Mouse (Mus musculus) bone marrow macrophage, adult 2 months (primary cell): Measurements from ENCODE around the gene Hbq1a. TPM values are rescaled to one million over a fixed set of nuclear protein-coding genes. Genes with fewer than 3 reads are reported as not detected.
A peak's percentile ranks its signal among the peaks of the same experiment; 100 is the strongest.
"Not testable (repeated sequence)": the region's sequence is repeated elsewhere in the genome, so short reads cannot be mapped to it uniquely, and the experiment has no call there.

Experiments
- H3K27ac ChIP-seq: 2 replicates; pipeline ENCODE4 v1.5.1; 2012; ENCODE audit warnings: low read depth, low read length; ENCODE audit not compliant: insufficient read depth
- H3K4me1 ChIP-seq: 2 replicates; pipeline ENCODE4 v1.6.1; 2012; ENCODE audit warnings: low read length; ENCODE audit not compliant: control insufficient read depth, insufficient read depth
- H3K4me3 ChIP-seq: 2 replicates; pipeline ENCODE4 v1.5.1; 2012; ENCODE audit warnings: mild to moderate bottlenecking, low read length, moderate library complexity; ENCODE audit not compliant: insufficient read depth
- CTCF ChIP-seq: IDR thresholded peaks from 2 replicates; pipeline ENCODE4 v1.5.1; 2012; ENCODE audit warnings: low read depth, mild to moderate bottlenecking, low read length, moderate library complexity
- POLR2A ChIP-seq: IDR thresholded peaks from 2 replicates; pipeline ENCODE4 v1.6.1; 2012; ENCODE audit warnings: mild to moderate bottlenecking, low read depth, low read length, borderline replicate concordance
- polyA plus RNA-seq: library from polyadenylated mRNA; stranded (reverse); fragments of >200 nt; gene quantifications from 2 replicates; pipeline ENCODE4 v1.2.4, GENCODE M21; 2012; ENCODE audit not compliant: missing spikeins, insufficient read depth, insufficient read length

The Hbq1a gene
- polyA plus RNA-seq, 1 experiment = not detected

DNA sequence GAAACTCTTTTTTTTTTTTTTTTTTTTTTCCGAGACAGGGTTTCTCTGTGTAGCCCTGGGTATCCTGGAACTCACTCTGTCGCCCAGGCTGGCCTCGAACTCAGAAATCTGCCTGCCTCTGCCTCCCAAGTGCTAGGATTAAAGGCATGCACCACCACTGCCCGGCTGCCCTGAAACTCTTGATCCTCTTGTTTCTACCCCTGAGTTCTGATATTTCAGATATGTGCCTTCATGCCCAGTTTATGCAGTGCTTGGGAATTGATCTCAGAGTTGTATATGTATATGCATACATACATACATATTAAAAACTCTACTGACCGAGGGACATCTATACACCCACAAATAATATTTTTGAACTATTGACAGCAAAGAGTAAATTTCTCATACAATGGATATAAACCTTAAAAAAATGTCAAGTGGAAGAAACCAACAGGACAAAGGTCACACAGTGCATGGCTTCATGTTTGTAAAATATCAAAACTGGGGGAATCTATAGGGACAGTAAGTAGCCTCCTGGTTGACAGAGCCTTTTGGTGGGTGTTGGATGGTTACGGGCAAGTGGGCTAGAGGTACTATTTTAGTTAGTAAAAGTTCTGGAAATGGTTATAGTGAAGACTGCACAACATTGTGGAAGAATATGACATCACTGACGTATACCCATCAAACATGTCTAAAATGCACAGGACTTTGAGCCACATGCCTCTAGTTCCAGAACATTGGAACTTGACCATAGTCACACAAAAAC is 14.7 kb upstream of the Hbq1a start:
- Histone ChIP-seq H3K4me1 (no peaks in the 10 kb centered on the region), H3K4me3 (no peak overlapping the region), H3K27ac (no peak overlapping the region)
- TF ChIP-seq POLR2A (no peak), CTCF (no peak)

DNA sequence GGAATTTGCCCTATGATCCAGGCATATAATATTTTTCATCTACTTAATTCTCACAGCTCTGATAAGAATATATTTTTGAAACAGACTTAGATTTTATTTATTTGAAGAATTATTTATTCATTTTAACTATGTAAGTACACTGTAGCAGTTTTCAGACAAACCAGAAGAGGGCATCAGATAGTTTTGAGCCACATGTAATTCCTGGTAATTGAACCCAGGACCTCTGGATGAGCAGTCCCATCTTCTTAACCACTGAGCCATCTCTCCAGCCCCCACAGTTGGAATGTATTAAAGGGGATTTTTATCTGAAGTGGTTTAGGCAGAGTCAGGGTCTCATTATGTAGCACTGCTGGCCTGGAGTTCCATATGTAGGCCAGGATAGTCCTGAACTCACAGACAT is 14.0 kb upstream of the Hbq1a start:
- not testable (repeated sequence) for H3K4me3 ChIP-seq, H3K27ac ChIP-seq, H3K4me1 ChIP-seq

GRCm38 (mm10) chr11:32286695-32287492 is 13.0 kb upstream of the Hbq1a start, which contains the start of gene Hbq1b:
Hbq1b (plus strand) TSS chr11:32286965.
- not testable (repeated sequence) for H3K4me3 ChIP-seq, H3K27ac ChIP-seq, H3K4me1 ChIP-seq
- TF ChIP-seq CTCF = peak; percentile 81

GRCm38 (mm10) chr11:32287493-32287825 is 12.4 kb upstream of the Hbq1a start:
- Histone ChIP-seq H3K27ac (no peak overlapping the region), H3K4me1 (no peaks in the 10 kb centered on the region), H3K4me3 (no peak overlapping the region)
- no peak for TF ChIP-seq POLR2A
- no peak for TF ChIP-seq CTCF

GRCm38 (mm10) chr11:32292819-32293218 is 7.0 kb upstream of the Hbq1a start:
- not testable (repeated sequence) for H3K4me3 ChIP-seq, H3K27ac ChIP-seq, H3K4me1 ChIP-seq

- H3K27ac ChIP-seq, H3K4me1 ChIP-seq, H3K4me3 ChIP-seq: not testable (repeated sequence)
Measured at GRCm38 (mm10) chr11:32293479-32293878, 6.4 kb upstream of the Hbq1a start.

DNA sequence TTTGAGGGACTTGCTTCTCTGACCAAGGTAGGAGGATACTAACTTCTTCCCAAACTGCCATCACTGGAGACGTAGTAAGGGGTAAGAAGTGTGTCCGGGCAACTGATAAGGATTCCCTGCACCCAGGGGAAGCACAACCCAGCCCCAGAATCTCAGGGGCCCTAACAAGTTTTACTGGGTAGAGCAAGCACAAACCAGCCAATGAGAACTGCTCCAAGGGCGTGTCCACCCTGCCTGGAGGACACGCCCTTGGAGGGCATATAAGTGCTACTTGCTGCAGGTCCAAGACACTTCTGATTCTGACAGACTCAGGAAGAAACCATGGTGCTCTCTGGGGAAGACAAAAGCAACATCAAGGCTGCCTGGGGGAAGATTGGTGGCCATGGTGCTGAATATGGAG is 3.7 kb upstream of the Hbq1a start, which contains the start of gene Hba-a2:
TSS of gene Hba-a2 (plus strand) at position 287 of the 400 bp plus-strand sequence.
- not testable (repeated sequence) for H3K4me1 ChIP-seq, H3K27ac ChIP-seq, H3K4me3 ChIP-seq

DNA sequence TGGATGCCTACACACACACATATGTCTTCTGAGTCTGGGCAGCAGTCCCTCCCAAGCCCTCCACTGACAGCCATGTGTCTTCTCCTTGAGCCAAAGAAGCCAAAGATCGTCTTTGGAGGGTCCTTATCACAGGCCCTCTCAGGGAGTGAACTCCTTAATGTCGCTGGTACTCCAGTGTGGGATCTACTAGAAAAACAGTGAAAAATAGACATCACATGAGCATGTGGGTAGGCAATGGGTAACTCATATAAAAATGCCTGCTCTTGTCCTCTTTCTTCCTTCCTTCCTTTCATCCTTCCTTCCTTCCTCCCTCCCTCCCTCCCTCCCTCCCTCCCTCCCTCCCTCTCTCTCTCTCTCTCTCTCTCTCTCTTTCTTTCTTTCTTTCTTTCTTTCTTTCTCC is 2.5 kb upstream of the Hbq1a start:
- H3K4me3 ChIP-seq, H3K4me1 ChIP-seq, H3K27ac ChIP-seq: not testable (repeated sequence)

- Histone ChIP-seq H3K27ac (no peak overlapping the region), H3K4me1 (peaks cover 7% of the 10 kb centered on the region), H3K4me3 (no peak overlapping the region)
- no peak for TF ChIP-seq POLR2A
- no peak for TF ChIP-seq CTCF
Measured at GRCm38 (mm10) chr11:32297866-32298531, 1.9 kb upstream of the Hbq1a start.

- peaks cover 6% of the 10 kb centered on the region for H3K4me1 ChIP-seq
- TF ChIP-seq CTCF (no peak), POLR2A (no peak)
- no peak overlapping the region for H3K4me3 ChIP-seq
- no peak overlapping the region for H3K27ac ChIP-seq
Measured at GRCm38 (mm10) chr11:32298532-32298918, 1.3 kb upstream of the Hbq1a start.
